Mouse (Mus musculus): ENCODE data around the gene Cfap54. TPM values are rescaled to one million over a fixed set of nuclear protein-coding genes. Genes with fewer than 3 reads are reported as not detected.

Cfap54 gene
- polyA plus RNA-seq, 1 experiment = 0.44 TPM

- 23% methylated on average over 9 of the region's 9 CpGs for WGBS
- Histone ChIP-seq H3K27ac (ENCODE audit: control insufficient read depth, insufficient read depth, low read length) (no peak overlapping the region; the same call in 1 of the 2 replicates), H3K36me3 (ENCODE audit: control insufficient read depth, insufficient read depth, low read length) (no peaks in the 10 kb centered on the region), H3K27me3 (ENCODE audit: control insufficient read depth, insufficient read depth, low read length) (no peaks in the 10 kb centered on the region), H3K4me3 (ENCODE audit: control insufficient read depth, insufficient read depth, low read length) (no peak overlapping the region), H3K4me1 (replicated peaks; ENCODE audit: control insufficient read depth, insufficient read depth, low read length) (peaks cover 22% of the 10 kb centered on the region)
- DNase-seq = peak; percentile 89
- TF ChIP-seq CTCF (IDR thresholded peaks at IDR 0.05; ENCODE audit: borderline replicate concordance, control insufficient read depth, extremely low read depth, insufficient read depth, low read length, poor library complexity) (no peak), POLR2A (IDR thresholded peaks at IDR 0.05; ENCODE audit: control insufficient read depth, extremely low read depth, insufficient read depth, low read length, poor library complexity) (no peak)
Observed at GRCm38 (mm10) chr10:93070121-93070898, 11.1 kb downstream of the Cfap54 start.

DNA sequence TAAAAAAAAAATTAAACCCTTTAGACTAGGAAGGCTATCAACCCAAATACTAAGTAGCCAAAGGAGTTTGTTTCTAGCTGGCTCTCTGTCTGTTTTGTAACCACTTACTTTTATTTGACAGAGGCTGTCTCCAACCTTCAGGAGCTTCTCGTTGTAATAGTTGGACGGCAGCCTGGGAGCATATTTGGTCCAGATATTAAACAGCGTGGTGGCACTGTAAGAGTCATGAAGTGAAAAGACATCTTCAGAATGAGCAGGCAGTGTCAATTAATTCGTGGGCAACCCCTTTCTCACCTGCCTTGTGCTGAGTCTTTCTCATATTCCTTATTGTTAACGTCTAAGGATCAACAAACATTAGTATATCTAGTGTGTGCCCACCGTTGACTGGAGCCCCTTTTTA lies 11.7 kb downstream of the Cfap54 start:
- no peaks in the 10 kb centered on the region for H3K36me3 ChIP-seq (ENCODE audit: control insufficient read depth, insufficient read depth, low read length)
- no peaks in the 10 kb centered on the region for H3K27me3 ChIP-seq (ENCODE audit: control insufficient read depth, insufficient read depth, low read length)
- H3K27ac ChIP-seq (ENCODE audit: control insufficient read depth, insufficient read depth, low read length) = no peak overlapping the region; the same call in 1 of the 2 replicates
- 51% methylated on average over 6 of the region's 6 CpGs for WGBS
- DNase-seq = no peak
- no peak for TF ChIP-seq POLR2A (IDR thresholded peaks at IDR 0.05; ENCODE audit: control insufficient read depth, extremely low read depth, insufficient read depth, low read length, poor library complexity)
- TF ChIP-seq CTCF (IDR thresholded peaks at IDR 0.05; ENCODE audit: borderline replicate concordance, control insufficient read depth, extremely low read depth, insufficient read depth, low read length, poor library complexity) = no peak
- H3K4me1 ChIP-seq (replicated peaks; ENCODE audit: control insufficient read depth, insufficient read depth, low read length) = peaks cover 20% of the 10 kb centered on the region
- no peak overlapping the region for H3K4me3 ChIP-seq (ENCODE audit: control insufficient read depth, insufficient read depth, low read length)

- no peak overlapping the region for H3K27ac ChIP-seq (ENCODE audit: control insufficient read depth, insufficient read depth, low read length)
- peaks cover 19% of the 10 kb centered on the region for H3K4me1 ChIP-seq (replicated peaks; ENCODE audit: control insufficient read depth, insufficient read depth, low read length)
- DNase-seq = peak; percentile 35
- H3K27me3 ChIP-seq (ENCODE audit: control insufficient read depth, insufficient read depth, low read length) = no peaks in the 10 kb centered on the region
- H3K4me3 ChIP-seq (ENCODE audit: control insufficient read depth, insufficient read depth, low read length) = no peak overlapping the region
- whole genome bisulfite sequencing = 69% methylated on average over 6 of the region's 6 CpGs
- no peak for TF ChIP-seq POLR2A (IDR thresholded peaks at IDR 0.05; ENCODE audit: control insufficient read depth, extremely low read depth, insufficient read depth, low read length, poor library complexity)
- TF ChIP-seq CTCF (IDR thresholded peaks at IDR 0.05; ENCODE audit: borderline replicate concordance, control insufficient read depth, extremely low read depth, insufficient read depth, low read length, poor library complexity) = no peak
- H3K36me3 ChIP-seq (ENCODE audit: control insufficient read depth, insufficient read depth, low read length) = no peaks in the 10 kb centered on the region
Observed at GRCm38 (mm10) chr10:93069041-93069679, 12.3 kb downstream of the Cfap54 start.

GRCm38 (mm10) chr10:93064973-93065372 lies 16.4 kb downstream of the Cfap54 start:
- Histone ChIP-seq H3K27me3 (ENCODE audit: control insufficient read depth, insufficient read depth, low read length) (no peaks in the 10 kb centered on the region), H3K4me1 (replicated peaks; ENCODE audit: control insufficient read depth, insufficient read depth, low read length) (peaks cover 7% of the 10 kb centered on the region), H3K4me3 (ENCODE audit: control insufficient read depth, insufficient read depth, low read length) (no peak overlapping the region), H3K27ac (ENCODE audit: control insufficient read depth, insufficient read depth, low read length) (no peak overlapping the region), H3K36me3 (ENCODE audit: control insufficient read depth, insufficient read depth, low read length) (no peaks in the 10 kb centered on the region)
- DNase-seq = no peak
- 96% methylated on average over 10 of the region's 10 CpGs for WGBS
- no peak for TF ChIP-seq POLR2A (IDR thresholded peaks at IDR 0.05; ENCODE audit: control insufficient read depth, extremely low read depth, insufficient read depth, low read length, poor library complexity)
- TF ChIP-seq CTCF (IDR thresholded peaks at IDR 0.05; ENCODE audit: borderline replicate concordance, control insufficient read depth, extremely low read depth, insufficient read depth, low read length, poor library complexity) = no peak

- H3K36me3 ChIP-seq (ENCODE audit: control insufficient read depth, insufficient read depth, low read length) = no peaks in the 10 kb centered on the region
- no peak overlapping the region for H3K27ac ChIP-seq (ENCODE audit: control insufficient read depth, insufficient read depth, low read length)
- H3K27me3 ChIP-seq (ENCODE audit: control insufficient read depth, insufficient read depth, low read length) = no peaks in the 10 kb centered on the region
- H3K4me3 ChIP-seq (ENCODE audit: control insufficient read depth, insufficient read depth, low read length) = no peak overlapping the region
- TF ChIP-seq POLR2A (IDR thresholded peaks at IDR 0.05; ENCODE audit: control insufficient read depth, extremely low read depth, insufficient read depth, low read length, poor library complexity) = no peak
- no peak for TF ChIP-seq CTCF (IDR thresholded peaks at IDR 0.05; ENCODE audit: borderline replicate concordance, control insufficient read depth, extremely low read depth, insufficient read depth, low read length, poor library complexity)
- WGBS = 90% methylated on average over 3 of the region's 3 CpGs
- no peaks in the 10 kb centered on the region for H3K4me1 ChIP-seq (replicated peaks; ENCODE audit: control insufficient read depth, insufficient read depth, low read length)
- DNase-seq = no peak
Observed at GRCm38 (mm10) chr10:93063576-93063975, 17.8 kb downstream of the Cfap54 start.

DNA sequence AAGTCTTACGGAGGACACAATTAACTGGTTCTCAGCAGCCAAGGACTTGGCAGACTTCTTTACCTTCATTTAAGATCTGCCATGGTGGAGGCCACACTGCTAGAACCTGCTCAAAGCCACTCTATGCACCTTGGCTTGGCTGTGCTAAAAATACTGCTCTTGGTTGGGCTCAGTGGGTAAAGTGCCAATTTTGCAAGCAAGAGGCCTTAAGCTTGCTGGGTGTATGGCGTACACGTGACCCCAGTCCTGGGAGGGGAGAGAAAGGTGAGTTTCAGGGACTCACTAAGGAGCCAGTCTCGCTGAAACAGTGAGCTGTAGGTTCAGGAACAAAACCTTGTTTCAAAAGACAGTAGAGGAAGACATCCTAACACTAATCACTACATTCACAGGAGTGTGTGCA lies 19.0 kb downstream of the Cfap54 start:
- Histone ChIP-seq H3K27me3 (ENCODE audit: control insufficient read depth, insufficient read depth, low read length) (no peaks in the 10 kb centered on the region), H3K36me3 (ENCODE audit: control insufficient read depth, insufficient read depth, low read length) (no peaks in the 10 kb centered on the region), H3K4me1 (replicated peaks; ENCODE audit: control insufficient read depth, insufficient read depth, low read length) (no peaks in the 10 kb centered on the region), H3K27ac (ENCODE audit: control insufficient read depth, insufficient read depth, low read length) (no peak overlapping the region), H3K4me3 (ENCODE audit: control insufficient read depth, insufficient read depth, low read length) (no peak overlapping the region)
- WGBS = 97% methylated on average over 4 of the region's 4 CpGs
- TF ChIP-seq POLR2A (IDR thresholded peaks at IDR 0.05; ENCODE audit: control insufficient read depth, extremely low read depth, insufficient read depth, low read length, poor library complexity) = no peak
- TF ChIP-seq CTCF (IDR thresholded peaks at IDR 0.05; ENCODE audit: borderline replicate concordance, control insufficient read depth, extremely low read depth, insufficient read depth, low read length, poor library complexity) = no peak
- no peak for DNase-seq
